Mouse (Mus musculus) E14TG2a.4 (cell line): ENCODE data around the gene Cyp3a57.
"Not testable (repeated sequence)": the region's sequence is repeated elsewhere in the genome, so short reads cannot be mapped to it uniquely, and the experiment has no call there.

Experiments
- CTCF ChIP-seq: conservative IDR thresholded peaks from 2 replicates; pipeline ENCODE4 v1.5.1; 2014; ENCODE audit warnings: low read length
- NANOG ChIP-seq: IDR thresholded peaks from 2 replicates; pipeline ENCODE4 v1.6.1; 2014; ENCODE audit warnings: borderline replicate concordance, low read length, mixed read lengths

- TF ChIP-seq CTCF, NANOG: not testable (repeated sequence)
Observed at GRCm38 (mm10) chr5:145338756-145339155, 6.3 kb upstream of the Cyp3a57 start.
